Mouse (Mus musculus) cerebellum, postnatal 25 days (tissue): ENCODE data around the gene Cfap97.
A peak's percentile ranks its signal among the peaks of the same experiment; 100 is the strongest.
"Not testable (repeated sequence)": the region's sequence is repeated elsewhere in the genome, so short reads cannot be mapped to it uniquely, and the experiment has no call there.

Experiments used
- DNase-seq, 2 experiments: peaks; one replicate each; pipeline ENCODE4 v3.0.0; 2021; ENCODE audit warnings: mixed read lengths in 2 of 2

Cfap97 gene

GRCm38 (mm10) chr8:46151202-46152062 lies at the start of gene Cfap97:
TSS of gene Cfap97 (plus strand) at chr8:46151771.
- peak; percentile 79 to 85 for DNase-seq

DNA sequence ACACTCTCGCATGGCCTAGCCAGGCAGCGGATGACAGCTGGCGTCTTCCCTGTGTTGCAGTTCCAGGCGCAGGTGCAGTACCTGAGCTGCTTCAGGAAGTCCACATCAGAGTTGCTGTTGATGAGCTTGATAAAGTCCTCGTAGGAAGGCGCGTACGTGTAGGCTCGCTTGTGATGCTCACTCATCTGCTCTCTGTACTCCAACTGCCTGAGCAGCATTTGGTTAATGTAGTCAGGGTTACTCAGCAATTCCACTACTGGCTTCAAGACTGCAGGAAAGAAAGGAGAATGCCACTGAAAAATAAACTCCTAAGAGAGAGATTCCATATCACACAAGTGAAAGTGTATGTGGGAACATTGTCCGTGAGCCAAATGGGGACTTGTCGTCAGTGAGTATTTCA lies 48.1 kb upstream of the Cfap97 start:
- no peak for DNase-seq

DNA sequence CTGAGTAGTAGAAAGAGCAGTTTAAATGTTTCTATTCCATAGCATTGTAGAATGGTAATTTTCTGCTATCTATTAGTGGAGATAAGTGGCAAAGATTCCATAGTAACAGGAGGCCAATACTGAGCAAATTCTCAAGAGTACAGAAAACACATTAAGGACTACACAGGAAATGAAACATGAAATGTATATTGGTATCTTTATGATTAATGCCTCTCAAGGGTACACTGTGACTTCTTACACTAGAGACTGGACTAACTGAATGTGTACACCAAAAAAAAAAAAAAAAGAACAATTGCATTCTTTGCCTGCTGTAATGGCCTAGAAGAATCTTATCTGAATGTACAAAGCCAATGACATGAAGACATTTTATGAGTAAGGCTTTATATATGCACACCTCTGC lies 43.9 kb upstream of the Cfap97 start:
- DNase-seq, result no peak

GRCm38 (mm10) chr8:46113421-46114170 lies 38.0 kb upstream of the Cfap97 start:
- DNase-seq, result not testable (repeated sequence)

DNA sequence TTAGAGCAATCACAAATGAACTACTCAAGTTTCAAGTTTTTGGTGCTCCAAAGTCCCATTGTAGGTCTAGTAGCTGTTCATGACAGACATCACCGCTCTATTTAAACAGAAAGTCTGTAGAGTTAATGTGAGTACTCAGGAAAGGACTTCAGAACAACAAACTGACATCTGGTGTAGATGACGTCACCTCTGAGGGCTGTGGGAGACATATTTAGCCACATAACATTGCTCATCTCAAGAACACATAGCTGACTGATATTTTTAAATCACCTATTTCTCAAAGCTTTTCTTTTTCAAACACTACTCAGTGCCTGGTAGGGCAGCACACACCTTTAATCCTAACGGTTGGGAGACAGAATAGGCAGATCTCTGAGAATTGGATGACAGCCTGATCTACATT lies 34.4 kb upstream of the Cfap97 start:
- no peak for DNase-seq

- no peak for DNase-seq
Observed at GRCm38 (mm10) chr8:46119176-46119575, 32.4 kb upstream of the Cfap97 start.

GRCm38 (mm10) chr8:46122498-46122897 lies 29.1 kb upstream of the Cfap97 start:
- no peak for DNase-seq

DNA sequence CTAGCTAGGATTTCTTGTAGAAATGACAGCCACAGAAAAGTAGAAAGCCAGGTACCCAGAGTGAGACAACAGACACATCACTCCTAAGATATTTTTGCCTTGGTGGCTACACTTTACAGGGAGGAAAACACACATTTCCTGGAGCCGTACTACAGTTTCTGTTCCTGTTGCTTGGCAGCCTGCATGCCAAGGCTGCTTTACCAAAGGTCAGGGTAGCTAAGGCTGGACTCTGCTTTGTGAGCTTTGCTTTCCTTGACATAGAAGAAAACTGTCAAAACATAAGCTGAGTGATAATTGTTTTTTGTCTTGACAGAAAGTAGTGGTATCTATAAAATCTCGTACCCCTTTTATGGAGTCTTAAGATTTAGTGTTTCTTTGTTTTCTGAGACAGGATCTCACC lies 21.1 kb upstream of the Cfap97 start:
- DNase-seq, result no peak

GRCm38 (mm10) chr8:46135546-46135945 lies 16.0 kb upstream of the Cfap97 start:
- DNase-seq, result not testable (repeated sequence)

GRCm38 (mm10) chr8:46137336-46137735 lies 14.2 kb upstream of the Cfap97 start:
- DNase-seq, result no peak

DNA sequence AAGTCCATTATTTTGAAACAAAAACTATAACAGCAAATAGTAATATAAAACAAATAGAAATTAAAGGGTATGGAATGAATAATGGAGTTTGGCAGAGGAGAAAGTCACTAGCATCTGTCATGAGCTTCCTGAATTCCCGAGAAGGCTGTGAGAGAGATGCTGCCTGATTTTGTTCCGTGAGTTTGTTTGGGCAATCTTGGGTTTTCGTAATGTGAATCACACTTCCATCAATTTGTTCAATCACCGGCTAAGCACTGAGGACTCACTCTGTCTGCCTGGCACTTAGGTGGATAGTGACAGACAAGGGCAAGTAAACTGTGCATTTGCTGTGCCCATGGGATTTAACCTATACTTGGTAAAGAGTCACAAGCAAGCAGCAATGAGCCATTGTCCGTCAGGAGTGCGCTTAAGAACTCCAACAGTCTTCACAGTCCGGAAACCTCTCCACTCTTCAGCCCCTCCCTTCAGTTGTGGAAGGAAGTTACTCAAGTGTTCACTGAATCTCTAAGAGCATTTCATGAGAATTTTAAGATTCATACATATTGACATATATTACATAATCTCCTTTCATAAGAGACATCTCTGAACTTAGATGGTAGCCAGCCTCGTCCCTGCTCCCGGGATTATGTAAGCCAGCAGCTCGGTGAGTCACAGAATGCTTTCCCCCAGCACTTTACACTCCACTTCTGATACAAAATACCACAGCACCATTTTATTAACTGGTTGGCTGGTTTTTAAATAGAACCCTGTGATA lies 13.6 kb upstream of the Cfap97 start:
- DNase-seq, result no peak

GRCm38 (mm10) chr8:46140376-46141120 lies 11.0 kb upstream of the Cfap97 start:
- DNase-seq, result peak in 1 of 2 experiments; percentile 59

GRCm38 (mm10) chr8:46141688-46142087 lies 9.9 kb upstream of the Cfap97 start:
- DNase-seq, result no peak

- DNase-seq, result no peak
Observed at GRCm38 (mm10) chr8:46142498-46143081, 9.0 kb upstream of the Cfap97 start.

DNA sequence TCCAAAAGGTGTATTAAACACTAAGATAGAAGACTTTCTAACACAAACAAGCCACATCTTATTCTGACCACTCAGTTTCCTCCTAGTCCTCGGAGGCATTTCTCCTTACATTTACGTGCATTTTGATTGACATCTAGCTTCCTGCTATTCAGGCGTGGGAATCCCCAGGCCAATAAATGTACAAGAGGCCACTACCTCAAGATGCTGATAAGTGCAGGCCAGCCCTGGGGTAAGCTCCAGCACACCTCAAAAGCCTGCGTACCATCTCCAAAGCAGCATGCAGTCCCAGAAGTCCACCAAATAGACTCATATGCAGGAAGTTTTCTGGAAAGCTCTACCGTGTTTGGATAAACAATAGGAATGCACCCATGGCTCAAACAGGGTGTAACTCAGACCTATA lies 8.1 kb upstream of the Cfap97 start:
- no peak for DNase-seq

GRCm38 (mm10) chr8:46143924-46144323 lies 7.6 kb upstream of the Cfap97 start:
- no peak for DNase-seq

DNA sequence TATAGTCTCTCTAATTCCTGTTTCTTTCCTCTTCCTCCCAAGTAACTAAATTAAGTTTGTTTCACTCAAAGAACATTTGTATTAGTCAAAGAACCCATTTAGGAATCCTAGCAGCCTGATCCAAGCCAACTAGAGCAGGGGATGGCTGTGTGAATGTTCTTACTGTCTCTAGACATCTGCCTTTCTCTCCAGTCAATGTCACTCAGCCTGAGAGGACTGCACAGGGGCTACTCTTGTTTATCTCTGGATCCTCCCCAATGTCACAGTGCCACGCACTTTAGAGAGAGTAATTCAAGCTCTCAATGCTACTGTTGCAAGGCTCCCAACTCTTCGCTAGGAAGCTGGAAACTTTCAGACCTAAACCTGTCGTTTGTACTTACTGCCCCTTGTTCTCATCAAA lies 5.4 kb upstream of the Cfap97 start:
- no peak for DNase-seq

DNA sequence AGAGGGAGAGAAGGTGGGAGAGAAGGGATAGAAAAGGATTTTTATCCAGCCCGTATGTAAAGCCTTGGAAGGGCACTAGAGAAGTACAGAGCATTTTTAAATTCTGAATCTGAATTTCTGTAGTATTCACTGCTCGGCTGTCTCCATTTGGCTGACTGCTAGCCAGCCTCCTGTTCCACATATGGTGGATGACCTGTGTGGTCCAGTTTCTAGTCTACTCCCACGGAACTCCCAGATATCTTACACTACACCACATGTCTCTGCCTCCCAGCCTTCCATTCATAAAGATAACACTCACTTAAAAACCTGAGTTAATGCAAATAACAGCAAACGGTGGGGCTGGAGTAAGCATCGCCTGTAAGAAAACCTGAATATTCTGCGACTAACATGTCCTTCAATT lies 2.3 kb upstream of the Cfap97 start:
- DNase-seq, result peak in 1 of 2 experiments; percentile 55

- peak in 1 of 2 experiments; percentile 32 for DNase-seq
Observed at GRCm38 (mm10) chr8:46149782-46150181, 1.8 kb upstream of the Cfap97 start.

GRCm38 (mm10) chr8:46152064-46153031 lies 777 bp downstream of the Cfap97 start, which contains the start of gene Snx25:
TSS of gene Snx25 (minus strand) at chr8:46152159.
- peak; percentile 100 for DNase-seq

GRCm38 (mm10) chr8:46153042-46153441 lies 1.5 kb downstream of the Cfap97 start:
- peak in 1 of 2 experiments; percentile 32 for DNase-seq
